Mouse (Mus musculus): ENCODE measurements around the gene Lsmem1. TPM values are rescaled to one million over a fixed set of nuclear protein-coding genes. Genes with fewer than 3 reads are reported as not detected.
A peak's percentile ranks its signal among the peaks of the same experiment; 100 is the strongest.

Lsmem1 gene
- polyA plus RNA-seq (2012; rRNA removed): not detected in 2 replicates

DNA sequence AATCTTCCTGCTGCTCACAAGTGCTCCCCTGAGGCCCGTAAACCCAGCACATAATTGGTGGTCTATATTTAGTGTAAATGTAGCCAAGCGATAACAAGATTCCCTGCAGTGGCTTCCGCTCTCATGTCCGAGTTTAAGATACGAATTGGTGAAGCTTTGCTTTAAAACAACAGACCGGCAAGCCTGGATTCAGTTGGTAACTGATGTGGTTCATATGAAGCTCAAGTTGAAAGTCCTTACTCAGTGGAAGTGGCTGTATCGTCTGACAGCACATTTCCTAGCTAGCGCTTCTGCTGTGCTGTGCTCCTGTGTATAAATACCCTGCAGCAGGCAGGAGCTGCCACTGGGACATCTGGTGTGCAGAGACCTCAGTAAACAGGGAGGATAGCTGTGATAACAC, at the start of gene Lsmem1:
Gene Lsmem1, minus strand, starts transcription at position 189 of the 400 bp plus-strand sequence.
- H3K27ac ChIP-seq (ENCODE audit: insufficient read depth, low read depth, low read length): no peak within 1 kb of the TSS
- TF ChIP-seq CTCF (IDR thresholded peaks at IDR 0.05; ENCODE audit: extremely low read depth, insufficient read length, insufficient replicate concordance, low read depth, low read length) (no peak), POLR2A (IDR thresholded peaks at IDR 0.05; ENCODE audit: low read depth, low read length) (no peak)
- peak within 1 kb of the TSS; percentile 5; the same call in 1 of the 2 replicates for H3K4me3 ChIP-seq (ENCODE audit: low read depth, low read length)
- 0 out of 2 replicates have a peak, but pooled peaks cover 2% of the 10 kb centered on the region for H3K4me1 ChIP-seq (ENCODE audit: control insufficient read depth, insufficient read depth, insufficient read length, low read length)
- WGBS: 83% methylated on average over 8 of the region's 8 CpGs
- peaks cover 28% of the 10 kb centered on the region for H3K36me3 ChIP-seq (ENCODE audit: control insufficient read depth, insufficient read depth, low read length)
- H3K27me3 ChIP-seq (ENCODE audit: control insufficient read depth, insufficient read depth, low read length): no peaks in the 10 kb centered on the region

DNA sequence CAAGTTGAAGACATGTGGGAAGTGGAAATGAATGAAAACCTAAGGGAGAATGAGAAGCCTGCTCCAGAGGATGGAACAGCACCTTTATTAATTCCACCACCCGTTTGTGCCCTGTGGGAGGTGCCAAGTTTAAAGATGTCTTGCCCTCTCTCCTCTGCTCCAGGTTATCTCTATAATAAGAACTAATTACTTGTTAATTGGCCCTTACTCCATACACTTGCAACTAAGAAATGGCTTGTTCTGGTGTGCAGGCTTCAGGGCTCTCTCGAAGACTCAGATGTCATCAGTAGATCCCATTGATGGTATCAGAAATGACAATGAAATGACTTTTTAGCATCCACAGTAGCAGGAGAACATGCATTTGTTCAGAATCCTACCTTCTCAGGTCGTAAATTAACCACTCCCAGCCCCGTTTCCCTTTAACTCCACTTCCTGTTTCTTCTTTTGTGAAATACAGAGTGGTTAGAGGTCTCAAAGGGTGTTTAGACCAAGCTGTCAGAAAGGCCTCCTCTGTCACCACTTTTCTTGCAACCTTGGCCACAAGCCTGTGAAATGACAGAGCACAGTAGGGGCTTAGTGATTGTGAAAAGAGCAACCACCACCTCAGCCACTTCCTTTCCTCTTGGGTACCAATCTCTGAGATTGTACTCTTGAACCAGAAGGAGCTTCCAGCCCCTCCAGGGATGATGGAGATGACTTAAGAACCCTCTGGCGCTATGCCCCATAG, 49.3 kb upstream of the Lsmem1 start, which contains the start of gene Ifrd1:
Gene Ifrd1, minus strand, starts transcription at position 51 of the 727 bp plus-strand sequence.
- H3K4me3 ChIP-seq (ENCODE audit: low read depth, low read length): no peak within 1 kb of the TSS
- H3K27me3 ChIP-seq (ENCODE audit: control insufficient read depth, insufficient read depth, low read length): no peaks in the 10 kb centered on the region
- TF ChIP-seq POLR2A (IDR thresholded peaks at IDR 0.05; ENCODE audit: low read depth, low read length) (no peak), CTCF (IDR thresholded peaks at IDR 0.05; ENCODE audit: extremely low read depth, insufficient read length, insufficient replicate concordance, low read depth, low read length) (no peak)
- WGBS: 49% methylated on average over 5 of the region's 5 CpGs
- no peaks in the 10 kb centered on the region for H3K36me3 ChIP-seq (ENCODE audit: control insufficient read depth, insufficient read depth, low read length)
- no peak within 1 kb of the TSS for H3K27ac ChIP-seq (ENCODE audit: insufficient read depth, low read depth, low read length)
- peaks cover 17% of the 10 kb centered on the region; the same call in 1 of the 2 replicates for H3K4me1 ChIP-seq (ENCODE audit: control insufficient read depth, insufficient read depth, insufficient read length, low read length)

- Histone ChIP-seq H3K4me1 (ENCODE audit: control insufficient read depth, insufficient read depth, insufficient read length, low read length) (peaks cover 19% of the 10 kb centered on the region), H3K36me3 (ENCODE audit: control insufficient read depth, insufficient read depth, low read length) (no peaks in the 10 kb centered on the region), H3K27me3 (ENCODE audit: control insufficient read depth, insufficient read depth, low read length) (no peaks in the 10 kb centered on the region), H3K27ac (ENCODE audit: insufficient read depth, low read depth, low read length) (no peak overlapping the region), H3K4me3 (ENCODE audit: low read depth, low read length) (no peak overlapping the region)
- 44% methylated on average over 6 of the region's 6 CpGs for WGBS
- no peak for TF ChIP-seq POLR2A (IDR thresholded peaks at IDR 0.05; ENCODE audit: low read depth, low read length)
- no peak for TF ChIP-seq CTCF (IDR thresholded peaks at IDR 0.05; ENCODE audit: extremely low read depth, insufficient read length, insufficient replicate concordance, low read depth, low read length)
Measured at GRCm38 (mm10) chr12:40247976-40248375, 48.7 kb upstream of the Lsmem1 start.

DNA sequence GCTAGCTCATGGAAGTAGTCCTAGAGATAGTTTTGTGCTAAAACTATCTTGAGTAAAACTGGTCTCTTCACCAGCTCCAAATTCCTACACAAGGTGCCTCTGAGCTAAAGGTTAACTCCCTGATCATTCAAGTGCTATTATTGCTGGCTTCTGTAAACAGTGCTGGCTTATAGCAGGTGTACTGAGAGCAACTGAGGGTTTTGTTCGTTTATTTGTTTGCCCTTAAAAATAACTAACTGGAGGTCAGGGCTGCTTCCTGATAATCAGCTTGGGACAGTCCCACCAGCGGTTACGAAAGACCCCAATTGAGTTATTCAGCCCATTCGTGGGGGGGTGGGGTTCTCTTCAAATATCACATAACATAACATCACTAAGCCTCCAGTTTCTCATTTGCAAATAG, 48.1 kb upstream of the Lsmem1 start:
- TF ChIP-seq POLR2A (IDR thresholded peaks at IDR 0.05; ENCODE audit: low read depth, low read length) (no peak), CTCF (IDR thresholded peaks at IDR 0.05; ENCODE audit: extremely low read depth, insufficient read length, insufficient replicate concordance, low read depth, low read length) (no peak)

GRCm38 (mm10) chr12:40245434-40245970, 46.2 kb upstream of the Lsmem1 start:
- Histone ChIP-seq H3K4me1 (ENCODE audit: control insufficient read depth, insufficient read depth, insufficient read length, low read length) (peaks cover 19% of the 10 kb centered on the region), H3K27ac (ENCODE audit: insufficient read depth, low read depth, low read length) (no peak overlapping the region), H3K4me3 (ENCODE audit: low read depth, low read length) (no peak overlapping the region), H3K36me3 (ENCODE audit: control insufficient read depth, insufficient read depth, low read length) (no peaks in the 10 kb centered on the region), H3K27me3 (ENCODE audit: control insufficient read depth, insufficient read depth, low read length) (no peaks in the 10 kb centered on the region)
- no peak for TF ChIP-seq CTCF (IDR thresholded peaks at IDR 0.05; ENCODE audit: extremely low read depth, insufficient read length, insufficient replicate concordance, low read depth, low read length)
- no peak for TF ChIP-seq POLR2A (IDR thresholded peaks at IDR 0.05; ENCODE audit: low read depth, low read length)
- WGBS: 82% methylated on average over 7 of the region's 7 CpGs

More for the DNA sequence above, 48.1 kb upstream of the Lsmem1 start:
- Histone ChIP-seq H3K27me3 (ENCODE audit: control insufficient read depth, insufficient read depth, low read length) (no peaks in the 10 kb centered on the region), H3K4me3 (ENCODE audit: low read depth, low read length) (no peak overlapping the region), H3K4me1 (ENCODE audit: control insufficient read depth, insufficient read depth, insufficient read length, low read length) (peaks cover 19% of the 10 kb centered on the region), H3K27ac (ENCODE audit: insufficient read depth, low read depth, low read length) (no peak overlapping the region), H3K36me3 (ENCODE audit: control insufficient read depth, insufficient read depth, low read length) (no peaks in the 10 kb centered on the region)
- WGBS: 23% methylated on average over 4 of the region's 4 CpGs

GRCm38 (mm10) chr12:40244926-40245325, 45.6 kb upstream of the Lsmem1 start:
- Histone ChIP-seq H3K36me3 (ENCODE audit: control insufficient read depth, insufficient read depth, low read length) (no peaks in the 10 kb centered on the region), H3K4me1 (ENCODE audit: control insufficient read depth, insufficient read depth, insufficient read length, low read length) (peaks cover 19% of the 10 kb centered on the region), H3K27me3 (ENCODE audit: control insufficient read depth, insufficient read depth, low read length) (no peaks in the 10 kb centered on the region), H3K4me3 (ENCODE audit: low read depth, low read length) (no peak overlapping the region), H3K27ac (ENCODE audit: insufficient read depth, low read depth, low read length) (no peak overlapping the region)
- TF ChIP-seq POLR2A (IDR thresholded peaks at IDR 0.05; ENCODE audit: low read depth, low read length) (no peak), CTCF (IDR thresholded peaks at IDR 0.05; ENCODE audit: extremely low read depth, insufficient read length, insufficient replicate concordance, low read depth, low read length) (no peak)
- 93% methylated on average over 5 of the region's 5 CpGs for WGBS

DNA sequence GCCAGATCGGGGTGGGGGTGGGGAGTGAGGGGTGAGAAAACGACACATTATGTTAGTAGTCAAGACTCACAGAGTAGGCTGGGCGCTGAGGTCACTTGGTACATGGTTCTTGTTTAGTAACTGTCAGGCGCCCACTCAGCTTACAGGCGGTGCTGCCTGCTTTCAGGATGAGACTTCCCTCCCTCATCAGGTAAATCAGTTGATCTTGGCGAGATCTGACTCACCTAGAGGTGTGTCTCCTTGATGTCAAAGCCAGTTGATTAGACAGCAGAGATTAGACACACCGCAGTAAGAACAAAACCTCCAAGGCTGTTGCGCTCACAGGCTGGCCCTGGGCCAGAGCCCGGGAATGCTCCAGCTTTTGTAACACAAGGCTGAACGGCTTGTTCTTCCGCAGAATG, 44.5 kb upstream of the Lsmem1 start:
- Histone ChIP-seq H3K27me3 (ENCODE audit: control insufficient read depth, insufficient read depth, low read length) (no peaks in the 10 kb centered on the region), H3K4me1 (ENCODE audit: control insufficient read depth, insufficient read depth, insufficient read length, low read length) (peaks cover 15% of the 10 kb centered on the region), H3K4me3 (ENCODE audit: low read depth, low read length) (no peak overlapping the region), H3K27ac (ENCODE audit: insufficient read depth, low read depth, low read length) (no peak overlapping the region), H3K36me3 (ENCODE audit: control insufficient read depth, insufficient read depth, low read length) (no peaks in the 10 kb centered on the region)
- WGBS: 23% methylated on average over 11 of the region's 11 CpGs
- TF ChIP-seq CTCF (IDR thresholded peaks at IDR 0.05; ENCODE audit: extremely low read depth, insufficient read length, insufficient replicate concordance, low read depth, low read length) (no peak), POLR2A (IDR thresholded peaks at IDR 0.05; ENCODE audit: low read depth, low read length) (no peak)
